Mouse (Mus musculus): ENCODE results near the gene Nle1. TPM values are rescaled to one million over a fixed set of nuclear protein-coding genes. Genes with fewer than 3 reads are reported as not detected.

The Nle1 gene
- polyA plus RNA-seq, 1 experiment from 2014 or later = 44.9 TPM

- 82% methylated on average over 6 of the region's 6 CpGs for WGBS
- H3K27me3 ChIP-seq (replicated peaks; ENCODE audit: control insufficient read depth, insufficient read depth, low read length) = no peaks in the 10 kb centered on the region
- no peak overlapping the region for H3K4me2 ChIP-seq
- DNase-seq (ENCODE audit: low spot score) (no peak), ATAC-seq (replicated peaks; ENCODE audit: low FRiP score) (no peak)
- no peak overlapping the region for H3K27ac ChIP-seq (ENCODE audit: low read depth, low read length)
- H3K36me3 ChIP-seq (ENCODE audit: control insufficient read depth, insufficient read depth, low read length) = no peaks in the 10 kb centered on the region
- H3K9me3 ChIP-seq (ENCODE audit: control insufficient read depth, low read length) = no peaks in the 10 kb centered on the region
- no peak overlapping the region for H3K9ac ChIP-seq (ENCODE audit: low read depth, low read length)
- no peak overlapping the region for H3K4me3 ChIP-seq (ENCODE audit: low read depth, low read length)
- H3K4me1 ChIP-seq (replicated peaks; ENCODE audit: control insufficient read depth, insufficient read depth, low read length) = peaks cover 34% of the 10 kb centered on the region
Measured at GRCm38 (mm10) chr11:82860759-82861158, 47.5 kb downstream of the Nle1 start.

GRCm38 (mm10) chr11:82857307-82857848 is 50.8 kb downstream of the Nle1 start:
- DNase-seq (ENCODE audit: low spot score) (no peak), ATAC-seq (replicated peaks; ENCODE audit: low FRiP score) (no peak)
- peaks cover 52% of the 10 kb centered on the region for H3K4me1 ChIP-seq (replicated peaks; ENCODE audit: control insufficient read depth, insufficient read depth, low read length)
- no peaks in the 10 kb centered on the region for H3K27me3 ChIP-seq (replicated peaks; ENCODE audit: control insufficient read depth, insufficient read depth, low read length)
- no peaks in the 10 kb centered on the region for H3K36me3 ChIP-seq (ENCODE audit: control insufficient read depth, insufficient read depth, low read length)
- H3K27ac ChIP-seq (ENCODE audit: low read depth, low read length) = peak overlapping the region; percentile 13; the same call in 1 of the 2 replicates
- no peak overlapping the region for H3K9ac ChIP-seq (ENCODE audit: low read depth, low read length)
- H3K4me2 ChIP-seq = no peak overlapping the region
- no peaks in the 10 kb centered on the region for H3K9me3 ChIP-seq (ENCODE audit: control insufficient read depth, low read length)
- no peak overlapping the region for H3K4me3 ChIP-seq (ENCODE audit: low read depth, low read length)
- WGBS = 79% methylated on average over 13 of the region's 13 CpGs

- Histone ChIP-seq H3K4me2 (no peak overlapping the region), H3K27me3 (replicated peaks; ENCODE audit: control insufficient read depth, insufficient read depth, low read length) (no peaks in the 10 kb centered on the region), H3K36me3 (ENCODE audit: control insufficient read depth, insufficient read depth, low read length) (no peaks in the 10 kb centered on the region), H3K9ac (ENCODE audit: low read depth, low read length) (no peak overlapping the region), H3K4me1 (replicated peaks; ENCODE audit: control insufficient read depth, insufficient read depth, low read length) (peaks cover 52% of the 10 kb centered on the region), H3K4me3 (ENCODE audit: low read depth, low read length) (no peak overlapping the region), H3K9me3 (ENCODE audit: control insufficient read depth, low read length) (no peaks in the 10 kb centered on the region), H3K27ac (ENCODE audit: low read depth, low read length) (peak overlapping the region; percentile 43; the same call in 1 of the 2 replicates)
- DNase-seq (ENCODE audit: low spot score) (no peak), ATAC-seq (replicated peaks; ENCODE audit: low FRiP score) (no peak)
- WGBS = 87% methylated on average over 10 of the region's 10 CpGs
Measured at GRCm38 (mm10) chr11:82856032-82856431, 52.2 kb downstream of the Nle1 start.

- peak overlapping the region; percentile 80 for H3K27ac ChIP-seq (ENCODE audit: low read depth, low read length)
- ATAC-seq (replicated peaks; ENCODE audit: low FRiP score) = peak; percentile 83
- no peaks in the 10 kb centered on the region for H3K36me3 ChIP-seq (ENCODE audit: control insufficient read depth, insufficient read depth, low read length)
- no peaks in the 10 kb centered on the region for H3K9me3 ChIP-seq (ENCODE audit: control insufficient read depth, low read length)
- H3K27me3 ChIP-seq (replicated peaks; ENCODE audit: control insufficient read depth, insufficient read depth, low read length) = no peaks in the 10 kb centered on the region
- no peak overlapping the region for H3K9ac ChIP-seq (ENCODE audit: low read depth, low read length)
- 70% methylated on average over 9 of the region's 9 CpGs for whole genome bisulfite sequencing
- no peak overlapping the region for H3K4me3 ChIP-seq (ENCODE audit: low read depth, low read length)
- peaks cover 53% of the 10 kb centered on the region for H3K4me1 ChIP-seq (replicated peaks; ENCODE audit: control insufficient read depth, insufficient read depth, low read length)
- peak overlapping the region; percentile 35 for H3K4me2 ChIP-seq
- DNase-seq (ENCODE audit: low spot score) = no peak
Measured at GRCm38 (mm10) chr11:82855327-82855973, 52.8 kb downstream of the Nle1 start.

- peaks cover 63% of the 10 kb centered on the region for H3K4me1 ChIP-seq (replicated peaks; ENCODE audit: control insufficient read depth, insufficient read depth, low read length)
- ATAC-seq (replicated peaks; ENCODE audit: low FRiP score) = no peak
- H3K27ac ChIP-seq (ENCODE audit: low read depth, low read length) = no peak overlapping the region
- no peaks in the 10 kb centered on the region for H3K9me3 ChIP-seq (ENCODE audit: control insufficient read depth, low read length)
- 83% methylated on average over 6 of the region's 6 CpGs for WGBS
- no peak overlapping the region for H3K4me2 ChIP-seq
- DNase-seq (ENCODE audit: low spot score) = no peak
- H3K36me3 ChIP-seq (ENCODE audit: control insufficient read depth, insufficient read depth, low read length) = no peaks in the 10 kb centered on the region
- no peaks in the 10 kb centered on the region for H3K27me3 ChIP-seq (replicated peaks; ENCODE audit: control insufficient read depth, insufficient read depth, low read length)
- no peak overlapping the region for H3K4me3 ChIP-seq (ENCODE audit: low read depth, low read length)
- H3K9ac ChIP-seq (ENCODE audit: low read depth, low read length) = no peak overlapping the region
Measured at GRCm38 (mm10) chr11:82854111-82854510, 54.1 kb downstream of the Nle1 start.

- H3K9ac ChIP-seq (ENCODE audit: low read depth, low read length) = no peak overlapping the region
- no peak overlapping the region for H3K4me3 ChIP-seq (ENCODE audit: low read depth, low read length)
- no peaks in the 10 kb centered on the region; the same call in 1 of the 2 replicates for H3K36me3 ChIP-seq (ENCODE audit: control insufficient read depth, insufficient read depth, low read length)
- peaks cover 71% of the 10 kb centered on the region for H3K4me1 ChIP-seq (replicated peaks; ENCODE audit: control insufficient read depth, insufficient read depth, low read length)
- no peak for DNase-seq (ENCODE audit: low spot score)
- H3K27me3 ChIP-seq (replicated peaks; ENCODE audit: control insufficient read depth, insufficient read depth, low read length) = no peaks in the 10 kb centered on the region
- no peak for ATAC-seq (replicated peaks; ENCODE audit: low FRiP score)
- H3K4me2 ChIP-seq = no peak overlapping the region
- no peak overlapping the region; the same call in 1 of the 2 replicates for H3K27ac ChIP-seq (ENCODE audit: low read depth, low read length)
- H3K9me3 ChIP-seq (ENCODE audit: control insufficient read depth, low read length) = no peaks in the 10 kb centered on the region
- WGBS = 82% methylated on average over 7 of the region's 7 CpGs
Measured at GRCm38 (mm10) chr11:82852958-82853357, 55.3 kb downstream of the Nle1 start.

GRCm38 (mm10) chr11:82852540-82852939 is 55.7 kb downstream of the Nle1 start:
- ATAC-seq (replicated peaks; ENCODE audit: low FRiP score) (no peak), DNase-seq (ENCODE audit: low spot score) (no peak)
- Histone ChIP-seq H3K4me3 (ENCODE audit: low read depth, low read length) (no peak overlapping the region), H3K9ac (ENCODE audit: low read depth, low read length) (no peak overlapping the region), H3K4me2 (0 out of 2 replicates have a peak overlapping the region, but pooled peaks have one; percentile 5), H3K36me3 (ENCODE audit: control insufficient read depth, insufficient read depth, low read length) (no peaks in the 10 kb centered on the region; the same call in 1 of the 2 replicates), H3K4me1 (replicated peaks; ENCODE audit: control insufficient read depth, insufficient read depth, low read length) (peaks cover 73% of the 10 kb centered on the region), H3K27ac (ENCODE audit: low read depth, low read length) (no peak overlapping the region; the same call in 1 of the 2 replicates), H3K9me3 (ENCODE audit: control insufficient read depth, low read length) (no peaks in the 10 kb centered on the region), H3K27me3 (replicated peaks; ENCODE audit: control insufficient read depth, insufficient read depth, low read length) (no peaks in the 10 kb centered on the region)
- 78% methylated on average over 10 of the region's 10 CpGs for WGBS

- ATAC-seq (replicated peaks; ENCODE audit: low FRiP score) (no peak), DNase-seq (ENCODE audit: low spot score) (no peak)
- 0 out of 2 replicates have a peak overlapping the region, but pooled peaks have one; percentile 31 for H3K9ac ChIP-seq (ENCODE audit: low read depth, low read length)
- peaks cover 74% of the 10 kb centered on the region for H3K4me1 ChIP-seq (replicated peaks; ENCODE audit: control insufficient read depth, insufficient read depth, low read length)
- no peak overlapping the region for H3K27ac ChIP-seq (ENCODE audit: low read depth, low read length)
- no peaks in the 10 kb centered on the region for H3K9me3 ChIP-seq (ENCODE audit: control insufficient read depth, low read length)
- no peak overlapping the region for H3K4me3 ChIP-seq (ENCODE audit: low read depth, low read length)
- no peaks in the 10 kb centered on the region for H3K27me3 ChIP-seq (replicated peaks; ENCODE audit: control insufficient read depth, insufficient read depth, low read length)
- no peaks in the 10 kb centered on the region; the same call in 1 of the 2 replicates for H3K36me3 ChIP-seq (ENCODE audit: control insufficient read depth, insufficient read depth, low read length)
- whole genome bisulfite sequencing = 77% methylated on average over 11 of the region's 11 CpGs
- H3K4me2 ChIP-seq = peak overlapping the region; percentile 20; the same call in 1 of the 2 replicates
Measured at GRCm38 (mm10) chr11:82852115-82852514, 56.1 kb downstream of the Nle1 start.
